Mouse (Mus musculus) inflammation-experienced regulatory T-cells (primary cell): ENCODE measurements around the gene Brd2. TPM values are rescaled to one million over a fixed set of nuclear protein-coding genes. Genes with fewer than 3 reads are reported as not detected.

Source experiments
- polyA plus RNA-seq, 2 experiments: library from polyadenylated mRNA; unstranded; fragments of 100-300 nt; shearing (Covaris generic); gene quantifications; one replicate each; pipeline ENCODE4 v1.2.1; 2017

Brd2 gene
- polyA plus RNA-seq, result 100 to 1,000 TPM; 199 to 255 TPM

DNA sequence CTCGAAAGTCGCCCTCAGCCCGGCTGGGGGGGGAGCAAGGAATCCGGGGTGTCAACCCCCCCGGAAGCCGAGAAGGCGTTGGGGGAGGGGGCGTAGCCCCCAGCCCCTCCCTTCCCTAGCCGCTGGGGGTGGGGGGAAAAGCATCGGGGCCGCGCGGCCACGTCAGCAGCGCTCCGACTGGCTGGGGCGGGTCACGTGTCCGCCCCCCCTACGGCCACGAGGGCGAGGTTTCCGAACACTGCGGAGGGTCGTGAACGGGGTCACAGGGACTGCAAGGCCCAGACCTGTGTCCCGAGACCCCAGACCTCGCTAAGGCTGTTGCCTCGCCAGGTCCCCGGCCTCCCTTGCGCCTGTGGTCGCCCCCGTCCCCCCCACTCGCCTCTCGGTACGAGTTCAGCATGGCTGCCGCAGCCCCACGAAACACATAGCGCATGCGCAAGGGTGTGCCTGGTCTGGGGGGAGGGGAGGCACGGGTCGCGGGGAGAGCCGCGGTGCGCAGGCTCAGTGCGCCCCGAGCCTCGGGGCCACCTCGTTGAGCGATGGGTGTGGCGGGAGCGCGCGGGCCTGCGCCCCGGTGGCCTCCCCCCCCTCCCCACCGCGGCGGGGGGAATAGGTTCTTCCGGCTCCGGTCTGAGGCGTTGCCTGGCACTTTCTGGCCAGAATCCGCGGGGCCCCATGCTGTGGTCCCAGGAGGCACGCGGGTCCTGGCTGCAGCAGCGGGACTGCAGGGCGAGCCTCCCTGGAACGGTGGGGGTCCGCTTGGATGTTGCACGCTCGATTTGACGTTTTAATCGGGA lies at the start of gene Brd2:
Brd2 (minus strand) TSS at position 447 of the 797 bp plus-strand sequence.

DNA sequence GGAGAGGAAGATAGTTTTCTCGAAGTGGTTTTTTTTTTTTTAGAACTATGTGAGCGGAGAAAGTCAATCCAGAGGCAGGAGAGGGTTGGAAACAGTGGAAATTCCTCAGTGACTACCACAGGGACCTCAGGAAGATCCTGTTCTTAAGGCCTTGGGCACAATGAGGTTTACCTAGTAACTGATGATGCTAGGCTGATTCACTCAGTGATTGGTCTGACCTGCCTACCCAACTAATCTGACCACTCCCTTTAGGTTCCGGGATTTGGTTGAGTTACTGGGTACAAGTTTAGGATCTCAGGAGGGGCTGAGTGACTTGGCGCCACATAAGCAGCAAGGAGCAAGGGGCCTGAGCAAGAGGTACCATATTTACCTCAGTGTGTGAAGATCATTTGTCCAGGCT lies 30.5 kb upstream of the Brd2 start, which contains the start of gene H2-DMb1:
H2-DMb1 (plus strand) TSS at position 150 of the 400 bp plus-strand sequence.

DNA sequence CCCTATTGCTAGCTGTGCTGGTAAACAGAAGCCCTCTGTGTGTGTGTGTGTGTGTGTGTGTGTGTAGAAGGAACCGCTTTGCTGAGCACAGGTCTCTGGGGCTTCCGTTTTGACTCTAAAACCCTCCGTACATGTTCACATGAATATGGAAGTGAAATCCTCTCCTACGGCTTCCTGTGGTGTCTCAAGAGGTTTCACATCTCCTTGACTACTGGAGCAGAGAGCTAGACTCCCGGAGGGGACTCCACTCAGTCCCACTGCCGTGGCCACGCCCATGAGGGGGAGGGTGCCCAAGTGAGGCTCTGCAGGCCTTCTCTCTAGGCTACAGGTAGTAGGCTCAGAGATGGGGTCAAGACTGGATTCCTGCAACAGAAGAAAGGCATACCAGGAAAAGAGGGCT lies 20.6 kb upstream of the Brd2 start, which contains the start of gene H2-DMb2:
H2-DMb2 (plus strand) TSS at position 275 of the 400 bp plus-strand sequence.

DNA sequence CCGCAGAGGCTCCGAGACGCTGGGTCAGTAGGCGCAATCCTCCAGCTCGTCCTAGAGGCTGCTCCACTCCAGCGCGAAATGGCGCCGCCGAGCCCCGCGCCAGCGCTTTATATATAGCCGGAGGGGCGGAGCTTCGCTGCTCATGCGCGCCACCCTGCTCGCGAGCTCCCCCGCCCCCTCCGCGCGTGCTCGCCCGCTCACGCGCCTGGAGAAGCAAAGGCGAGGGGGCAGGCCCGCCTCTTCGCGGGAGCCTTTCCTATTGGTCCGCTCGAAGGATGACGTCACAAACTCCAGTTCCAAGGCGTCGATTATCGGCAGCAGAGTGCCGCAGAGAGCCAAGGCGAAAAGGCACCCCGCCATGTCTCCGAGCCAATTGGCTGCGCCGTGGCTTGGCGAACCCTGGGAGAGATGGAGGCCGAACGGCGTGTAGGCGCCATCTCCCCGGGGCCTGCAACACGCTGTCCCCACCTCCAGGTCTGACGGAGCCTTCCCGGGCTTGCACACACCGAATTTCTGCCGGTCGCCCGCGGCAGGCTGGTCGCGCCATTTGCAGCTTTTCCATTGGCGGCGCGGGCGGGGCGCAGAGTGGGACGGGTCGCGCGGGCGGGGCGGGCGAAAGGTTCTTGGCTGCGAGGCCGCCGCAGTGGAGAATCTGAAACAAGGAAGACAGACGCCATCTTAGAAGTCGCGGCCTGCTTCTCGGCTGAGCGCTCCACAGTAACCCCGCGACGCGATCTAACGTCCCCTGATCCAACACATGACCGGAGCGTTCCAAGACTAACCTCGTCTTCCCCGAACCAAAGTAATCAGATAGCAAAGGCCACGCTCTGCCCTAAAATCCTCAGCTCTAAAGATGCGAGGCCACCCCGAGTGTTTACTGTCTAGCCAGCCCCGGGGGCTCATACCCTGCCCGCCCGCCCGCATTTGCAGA lies 2.9 kb downstream of the Brd2 start, which contains the start of gene H2-DMa:
H2-DMa (plus strand) TSS at position 293 of the 931 bp plus-strand sequence.

DNA sequence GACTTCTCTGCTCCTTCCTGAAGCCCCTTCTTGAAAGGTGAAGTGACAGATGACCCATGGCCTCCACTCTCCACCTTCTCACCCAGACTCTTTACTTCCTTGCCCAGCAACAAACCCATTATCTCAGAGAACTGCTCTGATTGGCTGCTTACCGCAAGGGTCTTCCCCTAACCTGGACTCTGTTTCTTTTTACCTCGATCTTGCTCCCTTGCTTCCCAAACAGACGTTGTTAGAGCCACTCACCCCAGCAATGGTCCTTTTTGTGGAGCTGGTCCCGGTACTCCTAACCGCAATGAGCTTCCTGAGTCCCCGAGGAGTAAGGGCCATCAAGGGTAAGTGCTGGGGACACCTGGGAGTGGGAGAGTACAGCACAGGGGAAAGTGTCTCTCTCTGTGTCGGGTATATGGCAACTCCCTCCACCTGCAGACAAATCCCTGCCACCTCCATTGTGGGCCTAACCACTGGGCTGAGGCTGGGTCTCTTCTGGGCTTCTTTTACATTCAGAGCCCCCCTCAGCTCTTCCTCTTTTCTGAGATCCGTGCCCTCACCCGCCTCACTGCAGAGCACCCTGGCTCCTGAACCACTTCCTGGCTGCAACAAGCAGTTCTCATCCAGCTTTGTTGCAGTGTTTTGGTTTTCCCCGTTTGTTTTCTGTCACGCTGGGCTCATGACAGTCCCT lies 30.1 kb downstream of the Brd2 start, which contains the start of gene H2-Oa:
H2-Oa (plus strand) TSS at position 144 of the 679 bp plus-strand sequence.

Other genes starting within 250 kb of the Brd2 start
- not detected for gene Gm7029, start 248.8 kb downstream of the Brd2 start, polyA plus RNA-seq
- gene Kifc1, start 232.0 kb downstream of the Brd2 start, polyA plus RNA-seq, result 1 to 10 TPM; 5.4 to 5.9 TPM
- 1 to 10 TPM; 2.7 to 8.0 TPM for gene Platr17, start 217.5 kb downstream of the Brd2 start, polyA plus RNA-seq
- gene Daxx, start 213.2 kb downstream of the Brd2 start, polyA plus RNA-seq, result 100 to 1,000 TPM in 1 of 2 experiments, 10 to 100 TPM in 1; 88.4 to 128 TPM
- 100 to 1,000 TPM; 609 to 631 TPM for gene Tapbp, start 206.7 kb downstream of the Brd2 start, polyA plus RNA-seq
- gene Zbtb22, start 206.7 kb downstream of the Brd2 start, polyA plus RNA-seq, result 10 to 100 TPM; 19.7 to 30.0 TPM
- 100 to 1,000 TPM; 129 to 170 TPM for gene Rgl2, start 193.1 kb downstream of the Brd2 start, polyA plus RNA-seq
- gene Pfdn6, start 182.3 kb downstream of the Brd2 start, polyA plus RNA-seq, result 100 to 1,000 TPM; 132 to 142 TPM
- 10 to 100 TPM; 59.2 to 75.0 TPM for gene Wdr46, start 182.0 kb downstream of the Brd2 start, polyA plus RNA-seq
- 10 to 100 TPM; 21.9 to 44.0 TPM for gene B3galt4, start 171.1 kb downstream of the Brd2 start, polyA plus RNA-seq
- gene Vps52, start 166.8 kb downstream of the Brd2 start, polyA plus RNA-seq, result 10 to 100 TPM; 69.7 to 81.8 TPM
- 1,000 to 10,000 TPM; 1,990 to 2,168 TPM for gene Rps18, start 166.6 kb downstream of the Brd2 start, polyA plus RNA-seq
- gene H2-K1, start 122.3 kb downstream of the Brd2 start, polyA plus RNA-seq, result over 10,000 TPM; 12,130 to 12,778 TPM
- gene Ring1, start 98.0 kb downstream of the Brd2 start, polyA plus RNA-seq, result 10 to 100 TPM; 35.6 to 38.2 TPM
- 100 to 1,000 TPM; 289 to 375 TPM for gene H2-Ke6, start 94.6 kb downstream of the Brd2 start, polyA plus RNA-seq
- gene Slc39a7, start 91.0 kb downstream of the Brd2 start, polyA plus RNA-seq, result 100 to 1,000 TPM in 1 of 2 experiments, 10 to 100 TPM in 1; 96.5 to 149 TPM
- 10 to 100 TPM; 66.1 to 98.3 TPM for gene Rxrb, start 90.8 kb downstream of the Brd2 start, polyA plus RNA-seq
- 1 to 10 TPM in 1 of 2 experiments, under 1 TPM in 1; 0.72 to 3.2 TPM for gene Col11a2, start 83.2 kb downstream of the Brd2 start, polyA plus RNA-seq
- gene H2-Oa, start 30.3 kb downstream of the Brd2 start, polyA plus RNA-seq, result 10 to 100 TPM; 31.7 to 45.1 TPM
- 100 to 1,000 TPM in 1 of 2 experiments, 10 to 100 TPM in 1; 99.4 to 105 TPM for gene H2-DMa, start 3.1 kb downstream of the Brd2 start, polyA plus RNA-seq
- 10 to 100 TPM; 11.6 to 22.4 TPM for gene H2-DMb2, start 20.7 kb upstream of the Brd2 start, polyA plus RNA-seq
- gene H2-DMb1, start 30.4 kb upstream of the Brd2 start, polyA plus RNA-seq, result 10 to 100 TPM in 1 of 2 experiments, 1 to 10 TPM in 1; 2.8 to 12.1 TPM
- 100 to 1,000 TPM; 379 to 418 TPM for gene Tap1, start 64.9 kb upstream of the Brd2 start, polyA plus RNA-seq
- gene Psmb9, start 65.1 kb upstream of the Brd2 start, polyA plus RNA-seq, result 100 to 1,000 TPM; 443 to 527 TPM
- 1,000 to 10,000 TPM; 1,068 to 1,232 TPM for gene Psmb8, start 75.1 kb upstream of the Brd2 start, polyA plus RNA-seq
- gene Tap2, start 80.9 kb upstream of the Brd2 start, polyA plus RNA-seq, result 100 to 1,000 TPM; 330 to 339 TPM
- gene H2-Ob, start 116.3 kb upstream of the Brd2 start, polyA plus RNA-seq, result 10 to 100 TPM; 69.7 to 70.8 TPM
- gene H2-Ab1, start 135.1 kb upstream of the Brd2 start, polyA plus RNA-seq, result 100 to 1,000 TPM in 1 of 2 experiments, 10 to 100 TPM in 1; 49.6 to 150 TPM
- gene H2-Aa, start 165.2 kb upstream of the Brd2 start, polyA plus RNA-seq, result 10 to 100 TPM; 40.3 to 86.4 TPM
- gene H2-Eb1, start 183.2 kb upstream of the Brd2 start, polyA plus RNA-seq, result 10 to 100 TPM; 26.8 to 67.1 TPM
- 1 to 10 TPM in 1 of 2 experiments, under 1 TPM in 1; 0.42 to 1.3 TPM for gene H2-Eb2, start 203.0 kb upstream of the Brd2 start, polyA plus RNA-seq
- gene Btnl2, start 232.2 kb upstream of the Brd2 start, polyA plus RNA-seq, result under 1 TPM; 0.43 to 0.46 TPM